Mouse (Mus musculus) embryo, embryonic 10.5 days (tissue): Measurements from ENCODE around the gene Tnni3.
"Not testable (repeated sequence)": the region's sequence is repeated elsewhere in the genome, so short reads cannot be mapped to it uniquely, and the experiment has no call there.

ENCODE experiments used
- DNase-seq: peaks from one replicate; pipeline ENCODE4 v3.0.0-alpha.2; 2015; ENCODE audit warnings: low spot score

The Tnni3 gene

GRCm38 (mm10) chr7:4524212-4524922 is at the start of gene Tnni3:
Tnni3 (minus strand) TSS chr7:4524229.
- peak; percentile 88 for DNase-seq

GRCm38 (mm10) chr7:4572361-4572760 is 48.3 kb upstream of the Tnni3 start:
- DNase-seq: not testable (repeated sequence)

GRCm38 (mm10) chr7:4562660-4563059 is 38.6 kb upstream of the Tnni3 start:
- no peak for DNase-seq

GRCm38 (mm10) chr7:4557167-4557560 is 33.1 kb upstream of the Tnni3 start:
- DNase-seq: no peak

- DNase-seq: peak; percentile 94
These were observed 32.5 kb upstream of the Tnni3 start for GRCm38 (mm10) chr7:4556256-4557166.

- peak; percentile 41 for DNase-seq
These were observed 23.2 kb upstream of the Tnni3 start, which contains the start of gene Syt5 for GRCm38 (mm10) chr7:4547221-4547641. Syt5 (minus strand) TSS chr7:4547541.

GRCm38 (mm10) chr7:4546591-4547131 is 22.6 kb upstream of the Tnni3 start:
- peak; percentile 89 for DNase-seq

GRCm38 (mm10) chr7:4546050-4546449 is 22.0 kb upstream of the Tnni3 start:
- no peak for DNase-seq

GRCm38 (mm10) chr7:4542013-4542412 is 18.0 kb upstream of the Tnni3 start:
- no peak for DNase-seq

- DNase-seq: no peak
These were observed 17.3 kb upstream of the Tnni3 start for GRCm38 (mm10) chr7:4541344-4541743.

GRCm38 (mm10) chr7:4539019-4539418 is 15.0 kb upstream of the Tnni3 start:
- no peak for DNase-seq

GRCm38 (mm10) chr7:4537181-4537580 is 13.2 kb upstream of the Tnni3 start:
- no peak for DNase-seq

GRCm38 (mm10) chr7:4536369-4536768 is 12.3 kb upstream of the Tnni3 start:
- no peak for DNase-seq

- peak; percentile 96 for DNase-seq
These were observed 8.1 kb upstream of the Tnni3 start, which contains the start of gene Dnaaf3 for GRCm38 (mm10) chr7:4532005-4532729. Dnaaf3 (minus strand) TSS chr7:4532453.

- not testable (repeated sequence) for DNase-seq
These were observed 6.1 kb upstream of the Tnni3 start for GRCm38 (mm10) chr7:4530166-4530565.

- no peak for DNase-seq
These were observed 3.3 kb upstream of the Tnni3 start for GRCm38 (mm10) chr7:4527302-4527689.

- peak; percentile 95 for DNase-seq
These were observed 2.6 kb upstream of the Tnni3 start for GRCm38 (mm10) chr7:4526341-4527301.

- DNase-seq: no peak
These were observed 561 bp downstream of the Tnni3 start for GRCm38 (mm10) chr7:4523205-4524130.

GRCm38 (mm10) chr7:4522292-4522691 is 1.7 kb downstream of the Tnni3 start:
- DNase-seq: no peak
